Mouse (Mus musculus): ENCODE data around the gene Hnrnpa2b1.

The Hnrnpa2b1 gene

GRCm38 (mm10) chr6:51470311-51471178 is 851 bp upstream of the Hnrnpa2b1 start, which contains the start of gene Cbx3:
Gene Cbx3 (plus strand): TSS chr6:51470360.
- DNase-seq (ENCODE audit: low read depth in 1 of 2, low spot score in 2 of 2) = peak in 1 of 2 experiments; percentile 15

- peak in 1 of 2 experiments; percentile 60 for DNase-seq (ENCODE audit: low read depth in 1 of 2, low spot score in 2 of 2)
Observed at GRCm38 (mm10) chr6:51468891-51469561, 668 bp downstream of the Hnrnpa2b1 start.

GRCm38 (mm10) chr6:51467649-51468048 is 2.0 kb downstream of the Hnrnpa2b1 start:
- no peak for DNase-seq (ENCODE audit: low read depth in 1 of 2, low spot score in 2 of 2)

- no peak for DNase-seq (ENCODE audit: low read depth in 1 of 2, low spot score in 2 of 2)
Observed at GRCm38 (mm10) chr6:51460363-51460762, 9.3 kb downstream of the Hnrnpa2b1 start.

- no peak for DNase-seq (ENCODE audit: low read depth in 1 of 2, low spot score in 2 of 2)
Observed at GRCm38 (mm10) chr6:51460021-51460360, 9.7 kb downstream of the Hnrnpa2b1 start.

GRCm38 (mm10) chr6:51459313-51460020 is 10.2 kb downstream of the Hnrnpa2b1 start:
- no peak for DNase-seq (ENCODE audit: low read depth in 1 of 2, low spot score in 2 of 2)

GRCm38 (mm10) chr6:51458925-51459312 is 10.8 kb downstream of the Hnrnpa2b1 start:
- DNase-seq (ENCODE audit: low read depth in 1 of 2, low spot score in 2 of 2) = no peak

GRCm38 (mm10) chr6:51457770-51458387 is 11.8 kb downstream of the Hnrnpa2b1 start:
- DNase-seq (ENCODE audit: low read depth in 1 of 2, low spot score in 2 of 2) = no peak

GRCm38 (mm10) chr6:51457283-51457682 is 12.4 kb downstream of the Hnrnpa2b1 start:
- DNase-seq (ENCODE audit: low read depth in 1 of 2, low spot score in 2 of 2) = no peak

GRCm38 (mm10) chr6:51456198-51456597 is 13.5 kb downstream of the Hnrnpa2b1 start:
- no peak for DNase-seq (ENCODE audit: low read depth in 1 of 2, low spot score in 2 of 2)

- no peak for DNase-seq (ENCODE audit: low read depth in 1 of 2, low spot score in 2 of 2)
Observed at GRCm38 (mm10) chr6:51454949-51455348, 14.7 kb downstream of the Hnrnpa2b1 start.

GRCm38 (mm10) chr6:51452927-51453503 is 16.7 kb downstream of the Hnrnpa2b1 start:
- DNase-seq (ENCODE audit: low read depth in 1 of 2, low spot score in 2 of 2) = no peak

GRCm38 (mm10) chr6:51442191-51442835 is 27.4 kb downstream of the Hnrnpa2b1 start:
- no peak for DNase-seq (ENCODE audit: low read depth in 1 of 2, low spot score in 2 of 2)

- DNase-seq (ENCODE audit: low read depth in 1 of 2, low spot score in 2 of 2) = no peak
Observed at GRCm38 (mm10) chr6:51438826-51439330, 30.8 kb downstream of the Hnrnpa2b1 start.

GRCm38 (mm10) chr6:51437665-51438064 is 32.0 kb downstream of the Hnrnpa2b1 start:
- DNase-seq (ENCODE audit: low read depth in 1 of 2, low spot score in 2 of 2) = no peak

- DNase-seq (ENCODE audit: low read depth in 1 of 2, low spot score in 2 of 2) = no peak
Observed at GRCm38 (mm10) chr6:51434270-51434669, 35.4 kb downstream of the Hnrnpa2b1 start.

- peak in 1 of 2 experiments; percentile 13 for DNase-seq (ENCODE audit: low read depth in 1 of 2, low spot score in 2 of 2)
Observed at GRCm38 (mm10) chr6:51432535-51433397, 36.9 kb downstream of the Hnrnpa2b1 start, which contains the start of gene Nfe2l3. Gene Nfe2l3 (plus strand): TSS chr6:51432670.

GRCm38 (mm10) chr6:51424537-51424936 is 45.2 kb downstream of the Hnrnpa2b1 start:
- no peak for DNase-seq (ENCODE audit: low read depth in 1 of 2, low spot score in 2 of 2)

GRCm38 (mm10) chr6:51423466-51424122 is 46.1 kb downstream of the Hnrnpa2b1 start:
- DNase-seq (ENCODE audit: low read depth in 1 of 2, low spot score in 2 of 2) = no peak
